Mouse (Mus musculus) MEL (cell line): ENCODE results near the gene Amn1. TPM values are rescaled to one million over a fixed set of nuclear protein-coding genes. Genes with fewer than 3 reads are reported as not detected.

Experiments used
- DNase-seq: peaks from one replicate; pipeline ENCODE4 v3.0.0; 2011; ENCODE audit warnings: low read depth, low spot score
- H3K27ac ChIP-seq: 2 replicates; pipeline ENCODE4 v1.5.1; 2012; ENCODE audit warnings: low read depth, mild to moderate bottlenecking, control low read depth, low read length, moderate library complexity; ENCODE audit not compliant: control insufficient read depth
- H3K27me3 ChIP-seq, 2 experiments: fragments of 150-350 bp in 1 of 2; sonication (generic) in 1 of 2; 2 replicates each; pipeline ENCODE4 v1.6.1; 2012; ENCODE audit warnings: low read length in 2 of 2, mild to moderate bottlenecking in 2 of 2, improper control_type of control experiment in 1 of 2, moderate library complexity in 1 of 2; ENCODE audit not compliant: insufficient read depth in 2 of 2, control insufficient read depth in 1 of 2
- H3K36me3 ChIP-seq, 2 experiments: 2 replicates each; pipeline ENCODE4 v1.6.1; 2012 to 2014; ENCODE audit warnings: low read length in 2 of 2, improper control_type of control experiment in 1 of 2, inconsistent platforms in 1 of 2, mild to moderate bottlenecking in 1 of 2; ENCODE audit not compliant: insufficient read depth in 2 of 2, control insufficient read depth in 1 of 2
- H3K4me1 ChIP-seq, 2 experiments: fragments of 150-350 bp in 1 of 2; sonication (generic) in 1 of 2; 2 replicates each; pipeline ENCODE4 v1.6.1; 2012; ENCODE audit warnings: low read length in 2 of 2, improper control_type of control experiment in 1 of 2, mild to moderate bottlenecking in 1 of 2; ENCODE audit not compliant: insufficient read depth in 2 of 2, control insufficient read depth in 1 of 2
- H3K4me3 ChIP-seq, 2 experiments: fragments of 150-350 bp in 1 of 2; sonication (generic) in 1 of 2; 2 replicates each; pipeline ENCODE4 v1.5.1; 2012; ENCODE audit warnings: low read depth in 2 of 2, low read length in 2 of 2, mild to moderate bottlenecking in 2 of 2, moderate library complexity in 2 of 2, control low read depth in 1 of 2, improper control_type of control experiment in 1 of 2; ENCODE audit not compliant: control insufficient read depth in 1 of 2, insufficient read depth in 1 of 2
- H3K79me2 ChIP-seq: 2 replicates; pipeline ENCODE4 v1.6.1; 2012; ENCODE audit warnings: mild to moderate bottlenecking, low read length, moderate library complexity; ENCODE audit not compliant: control insufficient read depth, poor library complexity, insufficient read depth
- H3K9ac ChIP-seq: 2 replicates; pipeline ENCODE4 v1.6.1; 2012; ENCODE audit warnings: low read depth, mild to moderate bottlenecking, control low read depth, low read length, moderate library complexity; ENCODE audit not compliant: control insufficient read depth, poor library complexity, severe bottlenecking
- H3K9me3 ChIP-seq: fragments of 150-350 bp; sonication (generic); replicated peaks from 2 replicates; pipeline ENCODE4 v1.6.1; 2012; ENCODE audit warnings: mild to moderate bottlenecking, low read length, improper control_type of control experiment, moderate library complexity; ENCODE audit not compliant: insufficient read depth
- BHLHE40 ChIP-seq: IDR thresholded peaks from 2 replicates; pipeline ENCODE4 v1.6.1; 2012; ENCODE audit warnings: low read depth, mild to moderate bottlenecking, inconsistent platforms, low read length, improper control_type of control experiment, borderline replicate concordance
- CHD1 ChIP-seq: IDR thresholded peaks from 2 replicates; pipeline ENCODE4 v1.6.1; 2012; ENCODE audit warnings: low read depth, mild to moderate bottlenecking, inconsistent platforms, low read length, improper control_type of control experiment
- CTCF ChIP-seq, 3 experiments: IDR thresholded peaks in 2 of 3; conservative IDR thresholded peaks in 1 of 3; 2 replicates each; pipeline ENCODE4 v1.5.1; 2011 to 2012; ENCODE audit warnings: low read length in 3 of 3, low read depth in 2 of 3, mild to moderate bottlenecking in 2 of 3, improper control_type of control experiment in 1 of 3, inconsistent platforms in 1 of 3, mixed read lengths in 1 of 3, moderate library complexity in 1 of 3; ENCODE audit not compliant: control insufficient read depth in 1 of 3, insufficient read depth in 1 of 3, poor library complexity in 1 of 3, severe bottlenecking in 1 of 3
- EP300 ChIP-seq, 2 experiments: IDR thresholded peaks; 2 replicates each; pipeline ENCODE4 v1.6.1; 2011; ENCODE audit warnings: improper control_type of control experiment in 2 of 2, low read length in 2 of 2, low read depth in 1 of 2, mild to moderate bottlenecking in 1 of 2
- HCFC1 ChIP-seq: IDR thresholded peaks from 2 replicates; pipeline ENCODE4 v1.6.1; 2012; ENCODE audit warnings: low read depth, mild to moderate bottlenecking, inconsistent platforms, low read length, improper control_type of control experiment, moderate library complexity
- MAFK ChIP-seq: IDR thresholded peaks from 2 replicates; pipeline ENCODE4 v1.6.1; 2011; ENCODE audit warnings: low read depth, mild to moderate bottlenecking, low read length, improper control_type of control experiment, borderline replicate concordance
- MAX ChIP-seq: IDR thresholded peaks from 2 replicates; pipeline ENCODE4 v1.6.1; 2011; ENCODE audit warnings: low read length, improper control_type of control experiment
- MEF2A ChIP-seq: IDR thresholded peaks from 2 replicates; pipeline ENCODE4 v1.6.1; 2014; ENCODE audit warnings: low read depth, mild to moderate bottlenecking, inconsistent platforms, low read length, improper control_type of control experiment; ENCODE audit not compliant: poor library complexity, insufficient replicate concordance, severe bottlenecking; ENCODE audit errors: extremely low read depth
- MXI1 ChIP-seq: IDR thresholded peaks from 2 replicates; pipeline ENCODE4 v1.6.1; 2011; ENCODE audit warnings: mild to moderate bottlenecking, low read depth, low read length, improper control_type of control experiment
- MYB ChIP-seq: IDR thresholded peaks from 2 replicates; pipeline ENCODE4 v1.6.1; 2011; ENCODE audit warnings: mild to moderate bottlenecking, low read depth, low read length, improper control_type of control experiment
- MYC ChIP-seq: IDR thresholded peaks from 2 replicates; pipeline ENCODE4 v1.6.1; 2011; ENCODE audit warnings: low read depth, mild to moderate bottlenecking, low read length, improper control_type of control experiment, moderate library complexity
- NRF1 ChIP-seq: IDR thresholded peaks from 2 replicates; pipeline ENCODE4 v1.6.1; 2014; ENCODE audit warnings: low read depth, mild to moderate bottlenecking, inconsistent platforms, low read length, improper control_type of control experiment, moderate library complexity; ENCODE audit not compliant: poor library complexity, insufficient read depth, severe bottlenecking
- POLR2A ChIP-seq, 2 experiments: IDR thresholded peaks; 2 replicates each; pipeline ENCODE4 v1.6.1; 2011 to 2012; ENCODE audit warnings: low read length in 2 of 2, mild to moderate bottlenecking in 2 of 2, control low read depth in 1 of 2, improper control_type of control experiment in 1 of 2, low read depth in 1 of 2, moderate library complexity in 1 of 2; ENCODE audit not compliant: control insufficient read depth in 1 of 2, insufficient read depth in 1 of 2, poor library complexity in 1 of 2
- POLR2AphosphoS2 ChIP-seq: IDR thresholded peaks from 2 replicates; pipeline ENCODE4 v1.6.1; 2011; ENCODE audit warnings: low read length, improper control_type of control experiment
- POLR2AphosphoS5 ChIP-seq: IDR thresholded peaks from 2 replicates; pipeline ENCODE4 v1.6.1; 2012; ENCODE audit warnings: low read depth, borderline replicate concordance, mild to moderate bottlenecking, inconsistent platforms, low read length, moderate library complexity, mixed read lengths
- SIN3A ChIP-seq: IDR thresholded peaks from 2 replicates; pipeline ENCODE4 v1.6.1; 2012; ENCODE audit warnings: low read length, improper control_type of control experiment, inconsistent platforms
- SMC3 ChIP-seq: IDR thresholded peaks from 2 replicates; pipeline ENCODE4 v1.6.1; 2011; ENCODE audit warnings: low read depth, low read length, improper control_type of control experiment
- TAL1 ChIP-seq: IDR thresholded peaks from 2 replicates; pipeline ENCODE4 v1.6.1; 2012; ENCODE audit warnings: mild to moderate bottlenecking, inconsistent platforms, low read length, moderate library complexity, mixed read lengths
- TCF12 ChIP-seq: IDR thresholded peaks from 2 replicates; pipeline ENCODE4 v1.6.1; 2014; ENCODE audit warnings: low read depth, mild to moderate bottlenecking, inconsistent platforms, low read length, improper control_type of control experiment, moderate library complexity
- UBTF ChIP-seq: IDR thresholded peaks from 2 replicates; pipeline ENCODE4 v1.6.1; 2012; ENCODE audit warnings: low read depth, mild to moderate bottlenecking, inconsistent platforms, low read length, improper control_type of control experiment, moderate library complexity, borderline replicate concordance; ENCODE audit not compliant: insufficient read depth
- USF1 ChIP-seq: IDR thresholded peaks from 2 replicates; pipeline ENCODE4 v1.6.1; 2014; ENCODE audit warnings: low read depth, mild to moderate bottlenecking, inconsistent platforms, low read length, improper control_type of control experiment, moderate library complexity
- ZNF384 ChIP-seq: IDR thresholded peaks from 2 replicates; pipeline ENCODE4 v1.6.1; 2012; ENCODE audit warnings: low read depth, mild to moderate bottlenecking, inconsistent platforms, low read length, improper control_type of control experiment
- polyA plus RNA-seq, 2 experiments: library from polyadenylated mRNA; stranded (reverse) in 1 of 2; unstranded in 1 of 2; fragments of >175 nt in 1 of 2; fragments of >200 nt in 1 of 2; gene quantifications; 2 replicates each; pipeline versions ENCODE4 v1.2.1 to v1.2.4; 2012; ENCODE audit warnings: low replicate concordance in 2 of 2, low read depth in 1 of 2; ENCODE audit not compliant: insufficient read length in 2 of 2, insufficient read depth in 1 of 2, missing spikeins in 1 of 2
- total RNA-seq: library from RNA; depleted of rRNA; stranded (reverse); fragments of 300-350 nt; gene quantifications from 2 replicates; pipeline ENCODE4 v1.2.3, GENCODE M21; 2012

Gene Amn1
- total and polyA plus RNA-seq, 3 experiments = 2.7 TPM; not detected in 1

DNA sequence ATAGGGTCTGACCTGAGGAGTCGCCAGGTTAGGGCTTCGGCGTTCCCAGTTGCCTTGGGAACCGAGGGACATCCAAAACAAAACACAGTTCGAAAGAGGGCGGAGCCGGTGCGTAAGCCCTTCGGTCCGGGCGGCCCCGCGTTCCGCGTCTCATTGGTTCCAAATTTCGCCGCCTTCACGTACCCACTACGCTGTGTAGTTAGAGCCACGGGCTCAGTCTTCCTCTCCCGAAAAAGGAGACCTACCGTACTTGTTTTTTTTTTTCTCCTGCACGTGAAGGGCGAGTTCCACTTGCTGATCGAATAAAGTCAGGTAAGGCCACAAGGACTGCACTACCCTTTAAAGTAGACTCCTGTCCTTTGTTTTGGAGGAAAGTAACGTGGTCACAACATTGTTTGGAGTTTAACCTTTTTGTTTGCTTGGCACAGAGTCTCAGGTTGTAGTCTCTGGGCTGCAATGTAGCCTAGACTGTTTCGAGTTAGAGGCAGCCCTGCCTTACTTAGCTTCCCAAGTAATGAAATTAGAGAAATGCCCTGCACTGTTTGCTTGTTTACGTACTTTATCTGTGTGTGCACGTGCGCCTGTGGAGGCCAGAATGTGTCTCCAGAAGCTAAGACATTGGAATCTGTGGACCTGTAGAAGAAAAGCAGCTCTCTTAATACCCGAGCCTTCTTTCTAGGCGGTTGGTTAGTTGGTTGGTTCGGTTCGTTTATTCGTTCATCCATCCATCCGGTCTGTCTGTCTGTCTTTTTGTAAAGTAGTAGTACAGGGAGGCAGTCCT lies 46.9 kb downstream of the Amn1 start (continued):
- TF ChIP-seq ZNF384 (peak; percentile 84), MYB (no peak), MXI1 (peak; percentile 90), USF1 (peak; percentile 61)

DNA sequence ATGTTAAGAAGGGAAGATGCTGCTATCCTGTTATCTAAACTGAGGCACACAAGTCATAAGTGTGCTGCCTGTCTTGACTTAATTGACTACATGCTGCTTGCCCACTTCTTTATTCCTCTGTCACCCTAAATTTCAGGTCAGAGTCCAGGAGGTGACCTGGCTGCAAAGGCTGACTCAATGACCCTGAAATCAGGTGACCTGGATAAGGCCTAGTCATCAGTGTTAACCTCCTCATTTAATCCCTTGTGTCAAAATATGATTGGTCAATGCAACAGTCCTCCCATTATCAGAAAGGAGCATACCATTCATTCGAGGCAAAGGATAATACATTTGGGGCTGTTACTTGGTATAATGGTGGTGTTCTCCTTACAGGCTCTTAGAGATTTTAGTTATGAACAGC lies 49.0 kb downstream of the Amn1 start, which contains the start of gene Etfbkmt:
Gene Etfbkmt (plus strand): TSS at position 379 of the 400 bp plus-strand sequence.
- Histone ChIP-seq H3K4me1 (peaks cover 0 to 7% of the 10 kb centered on the region in 2 experiments; a peak in 3 of 4 replicates), H3K79me2 (0 out of 2 replicates have a peak, but pooled peaks cover 1% of the 10 kb centered on the region), H3K27ac (no peak within 1 kb of the TSS), H3K9ac (no peak within 1 kb of the TSS), H3K9me3 (no peaks in the 10 kb centered on the region), H3K36me3 (peaks cover 0 to 10% of the 10 kb centered on the region in 2 experiments; a peak in 1 of 4 replicates), H3K27me3 (no peaks in the 10 kb centered on the region), H3K4me3 (no peak within 1 kb of the TSS)
- no peak for DNase-seq
- TF ChIP-seq MEF2A (no peak), EP300 (IDR thresholded peaks at IDR 0.05; ENCODE audit: low read depth in 1 of 2, low read length in 2 of 2) (no peak), SIN3A (no peak), CTCF (IDR thresholded peaks at IDR 0.05 in 2 of 3, conservative IDR thresholded peaks at IDR 0.05 in 1 of 3; ENCODE audit: control insufficient read depth in 1 of 3, insufficient read depth in 1 of 3, low read depth in 2 of 3, low read length in 3 of 3, poor library complexity in 1 of 3, severe bottlenecking in 1 of 3) (no peak), TCF12 (no peak), TAL1 (no peak), POLR2AphosphoS5 (no peak), BHLHE40 (no peak), SMC3 (no peak), HCFC1 (no peak), UBTF (no peak), MAFK (no peak), POLR2AphosphoS2 (no peak), ZNF384 (no peak)

DNA sequence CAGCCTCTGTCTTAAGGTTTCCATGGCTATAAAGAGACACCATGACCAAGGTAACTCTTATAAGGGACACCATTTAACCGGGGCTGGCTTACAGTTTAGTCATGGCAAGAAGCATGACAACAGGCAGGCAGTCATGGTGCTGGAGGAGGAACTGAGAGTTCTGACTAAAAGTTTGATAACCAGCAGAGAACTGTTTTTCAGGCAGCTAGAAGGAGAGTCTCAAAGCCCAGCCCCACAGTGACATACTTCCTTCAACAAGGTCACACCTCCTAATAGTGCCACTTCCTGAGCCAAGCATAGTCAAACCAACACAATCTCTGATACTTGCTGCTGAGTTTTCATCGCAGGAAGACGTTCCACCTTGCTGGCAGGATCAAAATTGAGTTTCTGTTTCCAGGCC lies 49.5 kb downstream of the Amn1 start:
- DNase-seq = peak; percentile 49
- H3K9ac ChIP-seq = no peak overlapping the region
- H3K27ac ChIP-seq = no peak overlapping the region
- H3K4me1 ChIP-seq = peaks cover 0 to 7% of the 10 kb centered on the region in 2 experiments; a peak in 3 of 4 replicates
- TF ChIP-seq MYC (no peak), NRF1 (no peak), MAX (no peak), POLR2A (IDR thresholded peaks at IDR 0.05; ENCODE audit: control insufficient read depth in 1 of 2, insufficient read depth in 1 of 2, low read depth in 1 of 2, low read length in 2 of 2, poor library complexity in 1 of 2) (no peak), CHD1 (no peak)
- H3K9me3 ChIP-seq = no peaks in the 10 kb centered on the region
- no peak overlapping the region for H3K4me3 ChIP-seq
- H3K27me3 ChIP-seq = no peaks in the 10 kb centered on the region
- H3K79me2 ChIP-seq = 0 out of 2 replicates have a peak, but pooled peaks cover 1% of the 10 kb centered on the region
- H3K36me3 ChIP-seq = peaks cover 0 to 10% of the 10 kb centered on the region in 2 experiments; a peak in 1 of 4 replicates
